Mouse (Mus musculus): Measurements from ENCODE around the gene Itm2c.

Itm2c gene

GRCm38 (mm10) chr1:85933631-85934465, 39.8 kb downstream of the Itm2c start:
- no peak for DNase-seq (ENCODE audit: low spot score in 2 of 2)

- DNase-seq (ENCODE audit: low spot score in 2 of 2), result no peak
These were observed 40.5 kb downstream of the Itm2c start for GRCm38 (mm10) chr1:85934560-85934959.

GRCm38 (mm10) chr1:85935148-85935852, 41.2 kb downstream of the Itm2c start:
- peak in 1 of 2 experiments; percentile 71 for DNase-seq (ENCODE audit: low spot score in 2 of 2)

- DNase-seq (ENCODE audit: low spot score in 2 of 2), result no peak
These were observed 42.2 kb downstream of the Itm2c start for GRCm38 (mm10) chr1:85936265-85936664.

- DNase-seq (ENCODE audit: low spot score in 2 of 2), result no peak
These were observed 43.2 kb downstream of the Itm2c start for GRCm38 (mm10) chr1:85937323-85937722.

- DNase-seq (ENCODE audit: low spot score in 2 of 2), result no peak
These were observed 48.2 kb downstream of the Itm2c start for GRCm38 (mm10) chr1:85942318-85942717.

- no peak for DNase-seq (ENCODE audit: low spot score in 2 of 2)
These were observed 55.1 kb downstream of the Itm2c start for GRCm38 (mm10) chr1:85949085-85949684.

- DNase-seq (ENCODE audit: low spot score in 2 of 2), result no peak
These were observed 61.1 kb downstream of the Itm2c start for GRCm38 (mm10) chr1:85955150-85955549.

- no peak for DNase-seq (ENCODE audit: low spot score in 2 of 2)
These were observed 63.2 kb downstream of the Itm2c start for GRCm38 (mm10) chr1:85957290-85957689.

GRCm38 (mm10) chr1:85957942-85958619, 64.0 kb downstream of the Itm2c start:
- peak; percentile 45 to 67 for DNase-seq (ENCODE audit: low spot score in 2 of 2)
